Mouse (Mus musculus) small intestine, adult 2 months (tissue): ENCODE results near the gene Nrp1.

ENCODE experiments used
- CTCF ChIP-seq: fragments of 200-500 bp; IDR thresholded peaks from 2 replicates; pipeline ENCODE4 v1.5.1; 2012; ENCODE audit warnings: low read depth, mild to moderate bottlenecking, control low read depth, inconsistent platforms, low read length, moderate library complexity, mixed read lengths; ENCODE audit not compliant: insufficient replicate concordance, insufficient read length; ENCODE audit errors: extremely low read depth
- POLR2A ChIP-seq: fragments of 200-500 bp; IDR thresholded peaks from 2 replicates; pipeline ENCODE4 v1.6.1; 2012; ENCODE audit warnings: low read depth, mild to moderate bottlenecking, control low read depth, inconsistent platforms, low read length, moderate library complexity

DNA sequence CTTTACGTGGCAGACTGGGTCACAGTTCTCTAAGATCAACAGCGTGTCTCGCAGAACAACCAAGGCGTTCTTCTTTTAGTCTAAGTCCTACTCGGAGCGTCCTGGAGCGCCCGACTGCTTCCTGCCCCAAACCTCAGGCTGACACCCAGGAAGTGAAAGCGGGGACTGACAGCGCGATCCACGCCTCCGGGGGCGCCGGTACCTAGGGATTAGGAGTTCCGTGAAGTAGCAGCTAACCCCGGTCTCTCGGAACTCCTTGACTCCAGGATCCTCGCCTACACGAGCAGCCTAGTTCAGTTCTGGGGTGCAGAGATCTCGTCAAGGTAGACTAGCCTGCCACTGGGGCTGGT is at the start of gene Nrp1:
- no peak for TF ChIP-seq POLR2A
- no peak for TF ChIP-seq CTCF
